Mouse (Mus musculus) left cerebral cortex, adult 11 months (tissue): ENCODE data around the gene 2510039O18Rik.

Source experiments
- DNase-seq: peaks from one replicate; pipeline ENCODE4 v3.0.0; 2022; ENCODE audit warnings: low spot score

The 2510039O18Rik gene

GRCm38 (mm10) chr4:147940576-147941044 lies at the start of gene 2510039O18Rik:
Gene 2510039O18Rik (plus strand): TSS chr4:147940895.
- peak; percentile 60 for DNase-seq

GRCm38 (mm10) chr4:147895815-147896330 lies 44.8 kb upstream of the 2510039O18Rik start:
- no peak for DNase-seq

- DNase-seq = no peak
Measured at GRCm38 (mm10) chr4:147896411-147896810, 44.3 kb upstream of the 2510039O18Rik start.

GRCm38 (mm10) chr4:147897348-147897747 lies 43.3 kb upstream of the 2510039O18Rik start:
- DNase-seq = no peak

- DNase-seq = no peak
Measured at GRCm38 (mm10) chr4:147900452-147900851, 40.2 kb upstream of the 2510039O18Rik start.

- DNase-seq = no peak
Measured at GRCm38 (mm10) chr4:147902906-147903500, 37.7 kb upstream of the 2510039O18Rik start.

- no peak for DNase-seq
Measured at GRCm38 (mm10) chr4:147903601-147904000, 37.1 kb upstream of the 2510039O18Rik start.

GRCm38 (mm10) chr4:147904313-147905089 lies 36.2 kb upstream of the 2510039O18Rik start, which contains the start of gene Mfn2:
Gene Mfn2 (minus strand): TSS chr4:147904704.
- DNase-seq = peak; percentile 90

GRCm38 (mm10) chr4:147905090-147905659 lies 35.5 kb upstream of the 2510039O18Rik start:
- no peak for DNase-seq

- DNase-seq = no peak
Measured at GRCm38 (mm10) chr4:147906230-147906629, 34.5 kb upstream of the 2510039O18Rik start.

GRCm38 (mm10) chr4:147909486-147909885 lies 31.2 kb upstream of the 2510039O18Rik start:
- DNase-seq = no peak

GRCm38 (mm10) chr4:147918459-147919121 lies 22.1 kb upstream of the 2510039O18Rik start:
- DNase-seq = no peak

GRCm38 (mm10) chr4:147920973-147921372 lies 19.7 kb upstream of the 2510039O18Rik start:
- DNase-seq = no peak

GRCm38 (mm10) chr4:147922341-147922740 lies 18.4 kb upstream of the 2510039O18Rik start:
- DNase-seq = no peak

- DNase-seq = no peak
Measured at GRCm38 (mm10) chr4:147927705-147928104, 13.0 kb upstream of the 2510039O18Rik start.

- no peak for DNase-seq
Measured at GRCm38 (mm10) chr4:147928136-147928535, 12.6 kb upstream of the 2510039O18Rik start.

- DNase-seq = no peak
Measured at GRCm38 (mm10) chr4:147928540-147928939, 12.2 kb upstream of the 2510039O18Rik start.

- no peak for DNase-seq
Measured at GRCm38 (mm10) chr4:147930946-147931345, 9.7 kb upstream of the 2510039O18Rik start.

- no peak for DNase-seq
Measured at GRCm38 (mm10) chr4:147934134-147934533, 6.6 kb upstream of the 2510039O18Rik start.

- no peak for DNase-seq
Measured at GRCm38 (mm10) chr4:147934611-147935010, 6.1 kb upstream of the 2510039O18Rik start.

GRCm38 (mm10) chr4:147935904-147936303 lies 4.8 kb upstream of the 2510039O18Rik start:
- no peak for DNase-seq

- DNase-seq = peak; percentile 41
Measured at GRCm38 (mm10) chr4:147936331-147936954, 4.3 kb upstream of the 2510039O18Rik start, which contains the start of gene Plod1. Gene Plod1 (minus strand): TSS chr4:147936767.
